Mouse (Mus musculus): ENCODE measurements at regions not wholly inside any gene's neighbourhood (a gene's known extent, or its start where the extent isn't known, plus 50 kb on each side); places are given as distances from the start of the nearest gene placed in this dataset.

DNA sequence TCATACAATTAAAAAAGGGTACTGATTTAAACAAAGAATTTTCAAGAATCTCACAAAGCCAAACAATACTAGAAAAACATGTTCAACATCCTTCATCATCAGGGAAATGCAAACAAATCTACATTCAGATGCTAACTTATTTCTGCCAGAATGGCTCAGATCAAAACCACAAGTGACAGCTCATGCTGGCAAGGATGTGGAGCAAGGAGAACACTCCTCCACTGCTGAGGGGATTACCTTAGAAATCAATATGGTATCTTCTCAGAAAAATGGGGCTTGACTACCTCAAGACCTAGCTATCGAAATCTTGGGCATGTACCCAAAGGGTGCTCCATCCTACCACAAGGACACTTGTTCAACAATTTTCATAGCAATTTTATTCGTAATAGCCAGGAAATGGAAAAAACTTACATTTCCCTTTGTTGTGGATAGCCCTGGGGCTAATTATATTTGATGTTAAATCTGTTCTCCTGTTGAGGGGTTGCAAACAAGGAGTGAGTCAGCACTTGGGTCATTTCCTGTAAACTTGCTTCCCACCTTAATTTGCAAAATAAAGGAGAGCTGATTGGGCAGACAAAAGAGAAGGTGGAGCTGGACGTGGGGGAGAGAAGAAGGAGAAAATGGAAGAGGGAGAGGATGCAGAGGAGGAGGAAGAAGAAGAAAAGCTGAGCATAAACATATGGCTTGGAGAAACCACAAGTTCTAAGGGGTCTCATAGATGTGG, 113.3 kb upstream of the B430305J03Rik start:
- Histone ChIP-seq H3K9me3 (replicated peaks; ENCODE audit: low read length) (peaks cover 18% of the 10 kb centered on the region), H3K4me2 (ENCODE audit: insufficient read depth, low read depth, poor library complexity, severe bottlenecking) (no peak overlapping the region), H3K36me3 (replicated peaks in 1 of 2; ENCODE audit: control insufficient read depth in 1 of 2, insufficient read depth in 1 of 2, low read length in 1 of 2) (no peaks in the 10 kb centered on the region), H3K27me3 (replicated peaks) (no peaks in the 10 kb centered on the region), H3K79me2 (replicated peaks; ENCODE audit: control insufficient read depth, extremely low read depth, insufficient read depth, poor library complexity, severe bottlenecking) (no peaks in the 10 kb centered on the region), H3K27ac (ENCODE audit: insufficient read depth, low read depth) (no peak overlapping the region), H3K4me1 (ENCODE audit: control insufficient read depth in 1 of 2, insufficient read depth in 2 of 2) (no peaks in the 10 kb centered on the region), H3K9ac (ENCODE audit: insufficient read depth, low read depth) (no peak overlapping the region), H3K4me3 (replicated peaks in 1 of 3; ENCODE audit: low read depth in 2 of 3, low read length in 2 of 3, poor library complexity in 1 of 3) (no peak overlapping the region)
- no peak for TF ChIP-seq MXI1 (IDR thresholded peaks at IDR 0.05; ENCODE audit: low read depth, low read length)
- TF ChIP-seq MEF2A (IDR thresholded peaks at IDR 0.05; ENCODE audit: borderline replicate concordance, low read depth, low read length), result no peak
- TF ChIP-seq POLR2AphosphoS2 (IDR thresholded peaks at IDR 0.05; ENCODE audit: low read depth, low read length), result no peak
- no peak for TF ChIP-seq ZMIZ1 (IDR thresholded peaks at IDR 0.05; ENCODE audit: low read depth, low read length)
- no peak for TF ChIP-seq CHD1 (IDR thresholded peaks at IDR 0.05; ENCODE audit: low read depth, low read length)
- no peak for TF ChIP-seq HCFC1 (IDR thresholded peaks at IDR 0.05; ENCODE audit: low read depth, low read length)
- no peak for TF ChIP-seq NRF1 (IDR thresholded peaks at IDR 0.05; ENCODE audit: low read depth, low read length)
- no peak for TF ChIP-seq ZC3H11A (IDR thresholded peaks at IDR 0.05; ENCODE audit: low read depth, low read length)
- TF ChIP-seq MAFK (IDR thresholded peaks at IDR 0.05; ENCODE audit: insufficient replicate concordance, low read length), result no peak
- no peak for TF ChIP-seq RCOR1 (conservative IDR thresholded peaks at IDR 0.05; ENCODE audit: low read depth, low read length)
- TF ChIP-seq IRF4 (IDR thresholded peaks at IDR 0.05; ENCODE audit: low read depth, low read length), result no peak
- TF ChIP-seq PAX5 (IDR thresholded peaks at IDR 0.05; ENCODE audit: low read length), result no peak
- no peak for TF ChIP-seq GABPA (IDR thresholded peaks at IDR 0.05; ENCODE audit: insufficient replicate concordance, low read depth, low read length)
- TF ChIP-seq BHLHE40 (IDR thresholded peaks at IDR 0.05; ENCODE audit: low read depth, low read length), result no peak
- TF ChIP-seq JUND (conservative IDR thresholded peaks at IDR 0.05; ENCODE audit: low read depth, low read length), result no peak
- no peak for TF ChIP-seq JUN (IDR thresholded peaks at IDR 0.05; ENCODE audit: insufficient read depth, low read depth, low read length)
- no peak for TF ChIP-seq USF1 (IDR thresholded peaks at IDR 0.05; ENCODE audit: low read depth, low read length)
- TF ChIP-seq SMC3 (IDR thresholded peaks at IDR 0.05; ENCODE audit: low read depth, low read length), result no peak
- dilution Hi-C loops (cut with MboI; ENCODE audit: extremely low pct_ligation_motif_present, extremely low pct_unique_long_range_greater_than_20kb, low sequenced_read_pairs) (no loop called here), in situ Hi-C loops (cut with MboI; ENCODE audit: low pct_ligation_motif_present, low pct_unique_long_range_greater_than_20kb, low sequenced_read_pairs) (no loop called here)
- no peak for DNase-seq (ENCODE audit: extremely low read depth)

DNA sequence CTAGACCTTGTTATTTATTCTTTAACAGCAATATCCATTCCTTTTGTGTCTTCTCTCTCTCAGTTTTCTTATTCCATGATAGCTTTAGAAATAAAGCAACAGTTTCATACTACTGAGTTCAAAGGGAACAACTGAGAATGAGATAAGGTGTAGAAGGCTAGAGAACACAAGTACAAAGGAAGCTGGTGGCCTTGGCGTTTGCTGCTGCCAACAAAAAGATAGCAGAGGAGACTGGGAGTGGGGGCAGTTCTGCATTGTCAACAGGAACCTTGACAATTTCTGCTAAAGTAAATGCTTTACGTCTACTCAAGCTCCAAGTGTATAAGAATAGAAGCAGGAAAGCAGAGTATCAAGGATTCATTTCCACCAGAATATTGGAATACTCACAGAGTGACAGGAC, 109.3 kb upstream of the B430305J03Rik start:
- no peak for TF ChIP-seq IRF4 (IDR thresholded peaks at IDR 0.05; ENCODE audit: low read depth, low read length)
- no peak for TF ChIP-seq MYC (IDR thresholded peaks at IDR 0.05; ENCODE audit: low read depth, low read length)
- no peak for TF ChIP-seq USF2 (conservative IDR thresholded peaks at IDR 0.05; ENCODE audit: low read depth, low read length)
- no peak for TF ChIP-seq JUND (conservative IDR thresholded peaks at IDR 0.05; ENCODE audit: low read depth, low read length)
- no peak for TF ChIP-seq NELFE (IDR thresholded peaks at IDR 0.05; ENCODE audit: low read depth, low read length)
- TF ChIP-seq NRF1 (IDR thresholded peaks at IDR 0.05; ENCODE audit: low read depth, low read length), result no peak
- no peak for TF ChIP-seq JUN (IDR thresholded peaks at IDR 0.05; ENCODE audit: insufficient read depth, low read depth, low read length)
- no peak for TF ChIP-seq SMC3 (IDR thresholded peaks at IDR 0.05; ENCODE audit: low read depth, low read length)
- TF ChIP-seq CTCF (conservative IDR thresholded peaks at IDR 0.05 in 1 of 2, IDR thresholded peaks at IDR 0.05 in 1 of 2; ENCODE audit: low read depth in 2 of 2, low read length in 2 of 2), result no peak
- Histone ChIP-seq H3K4me1 (ENCODE audit: control insufficient read depth in 1 of 2, insufficient read depth in 2 of 2) (no peaks in the 10 kb centered on the region), H3K79me2 (replicated peaks; ENCODE audit: control insufficient read depth, extremely low read depth, insufficient read depth, poor library complexity, severe bottlenecking) (no peaks in the 10 kb centered on the region), H3K9ac (ENCODE audit: insufficient read depth, low read depth) (no peak overlapping the region), H3K36me3 (replicated peaks in 1 of 2; ENCODE audit: control insufficient read depth in 1 of 2, insufficient read depth in 1 of 2, low read length in 1 of 2) (no peaks in the 10 kb centered on the region), H3K4me2 (ENCODE audit: insufficient read depth, low read depth, poor library complexity, severe bottlenecking) (no peak overlapping the region), H3K9me3 (replicated peaks; ENCODE audit: low read length) (peaks cover 12% of the 10 kb centered on the region), H3K4me3 (replicated peaks in 1 of 3; ENCODE audit: low read depth in 2 of 3, low read length in 2 of 3, poor library complexity in 1 of 3) (no peak overlapping the region), H3K27me3 (replicated peaks) (no peaks in the 10 kb centered on the region), H3K27ac (ENCODE audit: insufficient read depth, low read depth) (no peak overlapping the region)
- in situ Hi-C loops (cut with MboI; ENCODE audit: low pct_ligation_motif_present, low pct_unique_long_range_greater_than_20kb, low sequenced_read_pairs) (no loop called here), dilution Hi-C loops (cut with MboI; ENCODE audit: extremely low pct_ligation_motif_present, extremely low pct_unique_long_range_greater_than_20kb, low sequenced_read_pairs) (no loop called here)
- no peak for DNase-seq (ENCODE audit: extremely low read depth)
